Mouse (Mus musculus) small intestine, adult 10 weeks (tissue): ENCODE data around the gene Dgka. TPM values are rescaled to one million over a fixed set of nuclear protein-coding genes. Genes with fewer than 3 reads are reported as not detected.

Experiments used
- polyA plus RNA-seq: library from polyadenylated mRNA; stranded (reverse); fragments of 350-450 nt; fragmentation: Illumina TruSeq; extraction: RNeasy Lipid Tissue Mini Kit (QIAGEN cat#74804); gene quantifications from one replicate; pipeline ENCODE4 v1.2.3, GENCODE M21; 2014; ENCODE audit warnings: low replicate concordance

The Dgka gene
- 41.2 TPM for polyA plus RNA-seq

GRCm38 (mm10) chr10:128744680-128745601, at the start of gene Dgka:
Gene Dgka (minus strand): TSS chr10:128744855.

DNA sequence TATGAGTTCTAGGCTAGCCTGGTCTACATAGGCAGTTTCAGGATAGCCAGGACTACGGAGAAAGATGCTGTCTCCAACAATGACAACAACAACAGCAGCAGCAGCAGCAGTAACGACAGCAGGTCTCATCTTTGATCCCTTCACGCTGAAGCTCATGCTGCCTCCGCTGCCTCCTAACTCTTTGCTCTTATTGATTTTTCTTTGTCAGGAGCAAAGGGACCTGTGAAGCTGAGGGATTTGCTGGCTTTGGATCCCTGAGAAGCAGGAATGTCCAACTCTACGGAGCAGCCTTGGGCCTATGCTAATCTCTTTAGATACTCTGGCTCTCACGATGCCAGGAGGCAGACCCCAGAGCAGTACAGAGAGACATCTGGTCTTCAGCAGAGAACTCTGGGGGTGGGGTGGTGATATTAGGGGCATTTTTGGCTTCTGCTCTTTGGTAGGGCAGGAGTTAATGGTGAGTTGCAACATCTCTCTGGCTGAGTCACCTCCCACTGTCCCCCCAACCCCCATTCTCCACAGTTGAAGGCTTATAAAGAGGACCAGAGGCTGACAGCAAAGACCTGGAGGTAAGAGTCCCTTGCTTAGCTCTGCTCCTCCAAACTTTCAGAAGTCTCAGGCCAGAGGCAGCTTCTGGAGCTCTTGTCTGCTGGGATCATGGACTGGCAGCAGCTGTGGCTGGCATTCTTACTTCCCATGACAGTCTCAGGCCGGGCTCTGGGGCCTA, 45.9 kb upstream of the Dgka start, which contains the start of gene Mmp19:
TSS of gene Mmp19 (plus strand) at position 513 of the 727 bp plus-strand sequence.

GRCm38 (mm10) chr10:128747646-128748251, 3.1 kb upstream of the Dgka start, which contains the start of gene Pym1:
Gene Pym1 (plus strand): TSS chr10:128747889.

DNA sequence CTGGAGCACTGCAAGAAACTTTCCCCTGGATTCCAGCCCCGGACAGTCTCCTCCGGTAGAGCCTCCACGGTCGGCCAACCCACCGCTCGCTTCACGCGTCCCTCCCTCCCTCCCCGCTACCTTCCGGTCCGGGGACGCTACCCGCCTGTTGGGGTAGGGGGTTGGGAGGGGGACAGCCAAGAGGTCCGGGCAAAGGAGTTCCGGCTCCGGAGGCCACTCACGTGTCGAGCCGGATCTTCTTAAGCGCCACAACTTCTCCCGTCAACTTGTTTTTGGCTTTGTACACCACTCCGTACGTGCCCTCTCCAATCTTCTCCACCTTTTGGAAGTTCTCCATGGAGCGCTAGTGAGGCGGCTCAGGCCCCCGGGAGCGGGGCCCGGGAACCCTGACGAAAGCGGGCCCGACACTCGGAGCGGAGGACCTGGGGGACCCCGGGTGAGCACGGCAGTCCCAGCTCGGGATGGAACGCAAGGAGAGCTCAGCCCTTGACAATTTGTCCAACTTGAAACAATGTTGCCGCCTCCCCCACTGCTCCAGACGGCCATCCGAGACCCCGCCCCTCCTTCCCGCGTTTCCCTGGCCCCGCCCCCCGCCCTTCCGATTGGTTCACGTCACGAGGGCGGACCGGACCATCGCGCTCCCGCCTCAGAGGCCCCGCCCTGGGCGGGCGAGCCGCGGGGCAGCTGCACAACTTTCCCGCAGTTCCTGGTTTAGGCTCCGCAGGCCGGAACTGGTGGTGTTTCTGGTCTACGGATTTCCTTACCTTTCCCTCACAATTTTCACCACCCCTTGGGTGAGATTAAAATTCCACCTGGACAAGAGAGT, 40.0 kb downstream of the Dgka start, which contains the start of gene Cdk2:
TSS of gene Cdk2 (minus strand) at position 541 of the 826 bp plus-strand sequence.

DNA sequence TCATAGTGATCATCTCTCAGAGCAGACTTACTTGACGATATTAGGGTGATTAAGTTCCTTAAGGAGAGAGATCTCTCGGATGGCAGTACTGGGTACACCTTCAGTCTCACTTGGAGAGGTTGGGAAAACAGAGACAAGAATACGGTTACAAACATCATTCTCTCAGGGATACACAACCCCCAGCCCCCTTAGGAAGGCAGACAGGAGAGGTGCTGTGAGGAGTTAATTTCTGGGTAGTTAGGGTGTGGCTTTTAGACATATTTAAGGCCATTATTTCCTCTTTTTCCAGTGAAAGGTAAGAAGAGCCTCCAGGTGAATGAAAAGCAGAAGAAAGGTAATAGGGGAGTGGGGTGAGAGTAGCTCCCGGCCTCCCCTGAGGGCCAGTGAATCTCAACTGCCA, 40.8 kb downstream of the Dgka start, which contains the start of gene Pmel:
TSS of gene Pmel (plus strand) at position 301 of the 400 bp plus-strand sequence.

DNA sequence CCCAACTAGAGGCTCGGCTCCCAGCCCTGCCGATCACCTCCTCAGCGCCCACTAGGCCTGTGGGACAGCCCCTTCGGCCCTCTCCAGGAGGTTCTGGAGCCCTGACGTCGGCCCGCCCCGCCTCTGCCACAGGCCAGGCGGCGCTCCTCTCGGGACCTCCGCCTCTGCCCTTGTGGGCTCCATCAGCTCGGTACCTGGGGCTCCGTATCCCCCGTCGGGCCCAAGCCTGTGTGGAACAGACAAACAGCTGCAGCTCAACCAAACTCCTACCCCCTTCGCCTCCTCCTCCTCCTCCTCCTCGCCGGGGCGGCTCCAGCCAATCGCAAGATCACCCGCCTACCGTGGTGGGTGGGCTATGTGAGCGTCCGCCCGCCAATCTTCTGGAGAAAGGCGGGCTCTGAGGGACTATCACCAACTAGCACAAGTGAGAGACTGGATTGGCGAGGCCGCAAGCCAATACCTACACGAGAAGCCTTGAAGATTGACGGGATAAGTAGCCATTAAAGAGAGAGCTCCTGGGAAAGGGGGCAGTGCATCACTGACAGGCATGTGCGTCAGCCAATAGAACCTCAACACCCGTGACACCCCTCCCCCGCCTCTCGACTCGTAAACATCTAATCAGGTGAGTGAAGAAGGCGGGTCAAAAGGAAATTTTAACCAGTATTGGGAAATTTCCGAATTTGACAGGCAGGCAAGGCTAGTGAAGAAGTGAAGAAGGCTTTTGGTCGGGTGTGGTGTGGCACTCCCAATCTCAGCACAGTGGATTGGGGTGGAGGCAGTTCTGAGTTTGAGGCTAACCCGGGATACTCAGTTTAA, 48.5 kb downstream of the Dgka start, which contains the start of gene Rab5b:
TSS of gene Rab5b (minus strand) at position 273 of the 816 bp plus-strand sequence.

GRCm38 (mm10) chr10:128673763-128674468, 70.7 kb downstream of the Dgka start, which contains the start of gene Suox:
Gene Suox (minus strand): TSS chr10:128674073.

Other genes with a start within 250 kb of the Dgka start
- not detected for gene Myl6b, start 246.2 kb downstream of the Dgka start, polyA plus RNA-seq
- gene Esyt1, start 219.0 kb downstream of the Dgka start, polyA plus RNA-seq = 1.9 TPM
- gene Zc3h10, start 197.1 kb downstream of the Dgka start, polyA plus RNA-seq = 0.85 TPM
- 15.5 TPM for gene Rpl41, start 195.6 kb downstream of the Dgka start, polyA plus RNA-seq
- 72.6 TPM for gene Pa2g4, start 178.9 kb downstream of the Dgka start, polyA plus RNA-seq
- 157 TPM for gene Erbb3, start 155.2 kb downstream of the Dgka start, polyA plus RNA-seq
- gene Rps26, start 118.1 kb downstream of the Dgka start, polyA plus RNA-seq = 7.5 TPM
- 0.41 TPM for gene Ikzf4, start 98.9 kb downstream of the Dgka start, polyA plus RNA-seq
- 2.4 TPM for gene Suox, start 70.8 kb downstream of the Dgka start, polyA plus RNA-seq
- gene Rab5b, start 48.6 kb downstream of the Dgka start, polyA plus RNA-seq = 70.4 TPM
- gene Pmel, start 40.7 kb downstream of the Dgka start, polyA plus RNA-seq = not detected
- 14.3 TPM for gene Cdk2, start 39.8 kb downstream of the Dgka start, polyA plus RNA-seq
- gene Pym1, start 3.0 kb upstream of the Dgka start, polyA plus RNA-seq = 0.89 TPM
- gene Mmp19, start 46.1 kb upstream of the Dgka start, polyA plus RNA-seq = 2.0 TPM
- 39.9 TPM for gene Dnajc14, start 59.2 kb upstream of the Dgka start, polyA plus RNA-seq
- 3.1 TPM for gene Tmem198b, start 59.5 kb upstream of the Dgka start, polyA plus RNA-seq
- 242 TPM for gene Sarnp, start 72.5 kb upstream of the Dgka start, polyA plus RNA-seq
- gene Ormdl2, start 76.8 kb upstream of the Dgka start, polyA plus RNA-seq = 206 TPM
- gene Gdf11, start 146.9 kb upstream of the Dgka start, polyA plus RNA-seq = 0.85 TPM
- gene Cd63, start 156.1 kb upstream of the Dgka start, polyA plus RNA-seq = 401 TPM
- gene Rdh5, start 178.0 kb upstream of the Dgka start, polyA plus RNA-seq = 1.5 TPM
- 2.2 TPM for gene Bloc1s1, start 179.2 kb upstream of the Dgka start, polyA plus RNA-seq
- gene Itga7, start 189.0 kb upstream of the Dgka start, polyA plus RNA-seq = 0.45 TPM
- 4.3 TPM for gene Mettl7b, start 216.1 kb upstream of the Dgka start, polyA plus RNA-seq
- gene Olfr9, start 244.6 kb upstream of the Dgka start, polyA plus RNA-seq = not detected